Mouse (Mus musculus) stomach, postnatal 0 days (tissue): ENCODE measurements around the gene Pde9a.

Experiments
- CTCF ChIP-seq: IDR thresholded peaks from 2 replicates; pipeline ENCODE4 v1.5.1; 2016; ENCODE audit warnings: antibody characterized with exemption, low read depth, mild to moderate bottlenecking, moderate library complexity
- EP300 ChIP-seq: optimal IDR thresholded peaks from 2 replicates; pipeline ENCODE3; 2016; ENCODE audit warnings: antibody characterized with exemption

DNA sequence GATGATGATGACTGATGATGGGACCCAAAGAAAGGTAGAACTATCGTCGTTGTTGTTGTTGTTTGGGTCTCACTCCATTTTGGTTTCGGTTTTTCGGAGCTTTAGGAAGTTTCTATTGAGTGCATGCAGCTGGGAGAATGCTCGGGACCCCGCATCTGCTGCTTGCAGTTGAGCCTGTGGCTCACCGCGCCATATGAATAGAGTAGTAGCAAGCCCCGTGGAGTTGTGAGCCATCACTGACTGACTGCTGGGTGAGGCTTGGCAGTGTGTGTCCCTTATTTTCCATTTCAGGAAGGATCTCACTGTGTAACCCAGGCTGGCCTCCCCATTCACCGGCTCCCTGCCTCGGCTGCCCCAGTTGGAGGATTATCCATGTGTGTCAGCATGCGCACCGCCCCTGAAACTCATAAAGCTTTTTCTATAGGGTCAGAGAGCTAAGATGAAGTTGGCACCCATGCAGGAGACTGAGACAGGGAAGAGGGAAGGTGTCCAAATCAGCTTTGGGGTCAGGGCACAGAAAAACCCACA, 47.5 kb downstream of the Pde9a start:
- no peak for TF ChIP-seq CTCF
- no peak for TF ChIP-seq EP300
